Mouse (Mus musculus): ENCODE measurements at regions not wholly inside any gene's neighbourhood (a gene's known extent, or its start where the extent isn't known, plus 50 kb on each side); places are given as distances from the start of the nearest gene placed in this dataset.

DNA sequence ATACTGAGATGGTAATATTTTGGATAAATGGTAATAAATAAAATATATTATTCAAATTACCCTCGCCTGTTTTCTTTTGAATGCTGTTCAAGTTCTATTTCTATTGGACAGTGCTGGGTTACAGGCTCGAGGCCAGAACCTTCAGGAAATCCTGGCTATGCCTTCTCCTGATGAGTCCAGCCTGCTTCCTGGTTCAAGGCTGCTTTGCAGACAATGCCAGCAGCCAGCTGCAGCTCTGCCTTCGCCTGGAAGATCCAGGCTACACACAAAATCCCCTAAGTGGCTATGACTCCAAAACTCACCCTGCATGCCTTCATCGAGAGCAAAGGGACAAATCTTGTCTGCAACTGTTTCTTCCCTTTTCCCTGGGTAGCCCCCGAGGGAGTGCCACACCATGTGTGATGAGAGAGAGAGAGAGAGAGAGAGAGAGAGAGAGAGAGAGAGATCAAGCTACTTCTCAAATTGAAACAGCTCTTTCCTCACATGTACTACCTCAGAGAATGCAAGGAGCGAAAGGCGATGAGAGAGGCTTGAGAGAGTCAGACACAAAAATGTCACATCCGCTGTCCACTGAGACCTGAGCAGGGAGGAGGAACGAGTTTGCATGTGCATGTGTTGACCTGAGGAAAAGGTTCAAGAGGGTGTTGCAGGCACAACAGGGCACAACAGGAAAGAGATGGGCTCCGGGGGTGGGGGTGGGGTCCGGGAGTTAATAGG, 319.7 kb downstream of the Bcor start:
- Histone ChIP-seq H3K27ac (no peak overlapping the region), H3K9ac (no peak overlapping the region), H3K4me3 (no peak overlapping the region), H3K9me3 (replicated peaks) (no peaks in the 10 kb centered on the region), H3K4me1 (peaks cover 6% of the 10 kb centered on the region; the same call in 1 of the 2 replicates), H3K36me3 (ENCODE audit: poor library complexity, severe bottlenecking) (no peaks in the 10 kb centered on the region), H3K27me3 (no peaks in the 10 kb centered on the region), H3K4me2 (no peak overlapping the region)
- 68% methylated on average over 11 of the region's 11 CpGs for WGBS
- ATAC-seq = no peak

DNA sequence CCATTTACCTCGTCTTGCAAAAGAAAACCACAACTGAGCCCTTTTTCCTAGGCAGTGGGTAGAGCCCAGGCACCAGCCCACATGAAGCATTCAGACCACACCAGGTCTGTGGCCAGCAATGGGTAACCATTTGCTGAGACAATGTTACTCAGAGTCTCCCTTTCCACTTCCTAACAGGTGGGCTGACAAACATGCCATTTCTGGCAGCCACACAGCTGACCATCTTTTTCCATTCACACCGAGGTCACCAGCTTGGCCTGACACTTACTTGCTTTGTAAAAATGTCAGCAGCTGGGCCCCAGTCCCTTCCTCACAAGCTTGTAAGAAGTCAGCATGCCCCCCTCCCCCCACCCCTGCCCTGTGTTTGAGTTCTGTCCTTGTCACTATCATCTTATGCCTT, 314.6 kb downstream of the Bcor start:
- no peak overlapping the region for H3K9ac ChIP-seq
- H3K4me1 ChIP-seq = no peaks in the 10 kb centered on the region
- 67% methylated on average over 2 of the region's 2 CpGs for WGBS
- H3K36me3 ChIP-seq (ENCODE audit: poor library complexity, severe bottlenecking) = no peaks in the 10 kb centered on the region
- no peaks in the 10 kb centered on the region for H3K27me3 ChIP-seq
- no peak for ATAC-seq
- H3K9me3 ChIP-seq (replicated peaks) = no peaks in the 10 kb centered on the region
- H3K4me3 ChIP-seq = no peak overlapping the region
- no peak overlapping the region for H3K27ac ChIP-seq
- H3K4me2 ChIP-seq = no peak overlapping the region

DNA sequence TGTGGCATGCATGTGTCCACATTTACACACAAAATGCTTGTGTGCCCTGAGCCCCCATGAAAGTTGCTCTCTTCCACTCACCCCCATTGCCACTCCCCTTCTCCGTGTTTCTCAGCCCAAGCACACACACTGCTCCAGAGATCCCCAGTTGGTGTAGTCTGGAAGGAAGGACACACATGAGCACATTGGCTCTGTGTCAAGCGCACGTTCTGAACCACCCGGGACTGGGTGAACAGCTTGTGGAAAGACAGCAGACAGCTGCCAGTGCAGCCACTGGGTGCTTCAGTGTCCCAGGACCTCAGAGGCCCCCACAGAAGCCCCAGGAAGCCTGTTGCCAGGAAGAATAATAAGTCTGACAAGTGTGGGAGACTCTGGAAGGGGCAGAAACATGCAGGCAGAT, 304.2 kb downstream of the Bcor start:
- ATAC-seq = no peak
- Histone ChIP-seq H3K36me3 (ENCODE audit: poor library complexity, severe bottlenecking) (no peaks in the 10 kb centered on the region), H3K9ac (no peak overlapping the region), H3K27ac (no peak overlapping the region), H3K9me3 (replicated peaks) (no peaks in the 10 kb centered on the region), H3K4me3 (no peak overlapping the region), H3K4me1 (peaks cover 8% of the 10 kb centered on the region; the same call in 1 of the 2 replicates), H3K4me2 (no peak overlapping the region), H3K27me3 (peaks cover 34% of the 10 kb centered on the region; the same call in 1 of the 2 replicates)
- 57% methylated on average over 4 of the region's 4 CpGs for WGBS

DNA sequence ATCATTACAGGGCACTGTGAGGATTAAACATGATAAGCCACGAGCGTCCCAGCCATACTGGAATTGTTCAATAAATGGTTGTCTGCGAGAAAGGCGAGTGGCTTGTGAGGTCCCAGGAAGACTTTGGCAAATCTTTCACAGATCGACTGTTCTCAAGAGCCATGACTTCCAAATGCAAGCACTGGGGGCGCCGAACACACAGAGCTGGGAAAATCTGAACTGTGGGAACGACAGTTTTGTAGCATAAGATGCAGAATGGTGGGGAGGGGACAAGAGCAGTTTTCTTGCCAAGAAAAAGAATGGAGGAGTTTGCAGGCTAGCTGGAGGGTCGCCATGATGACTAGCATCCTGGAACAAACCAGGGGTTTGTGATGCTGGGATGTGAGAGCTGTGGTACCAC, 300.8 kb downstream of the Bcor start:
- peaks cover 44% of the 10 kb centered on the region for H3K27me3 ChIP-seq
- no peak for ATAC-seq

DNA sequence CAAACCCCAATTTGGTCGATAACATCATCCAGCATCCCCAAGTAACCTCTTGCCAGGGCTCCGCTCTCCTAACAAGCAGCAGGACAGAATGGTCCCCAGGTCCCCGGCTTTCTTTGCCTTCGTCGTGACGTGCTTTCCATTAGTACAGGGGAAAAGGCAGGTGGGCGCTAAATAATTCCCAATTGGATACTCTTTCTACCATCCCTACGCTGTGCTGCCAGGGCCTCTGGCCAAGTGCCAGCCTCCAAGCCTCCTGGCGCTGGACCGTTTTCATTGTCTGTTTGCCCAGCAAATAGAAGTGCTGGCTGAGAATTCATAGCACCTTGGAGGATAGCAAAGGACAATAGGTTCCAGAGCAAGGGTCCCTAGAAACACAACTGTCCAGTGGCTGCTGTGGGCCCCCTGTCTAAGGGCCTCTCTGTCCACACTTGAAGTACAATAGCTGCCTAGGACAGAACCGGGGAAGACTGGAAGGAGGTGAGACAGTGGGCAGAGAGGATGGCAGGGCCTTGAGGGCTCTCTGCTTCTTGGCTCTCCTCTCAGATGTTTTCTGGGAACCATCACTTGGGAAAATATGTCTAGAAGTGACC, 298.9 kb downstream of the Bcor start:
- H3K27me3 ChIP-seq = peaks cover 50% of the 10 kb centered on the region
- WGBS = 32% methylated on average over 11 of the region's 11 CpGs
- H3K4me2 ChIP-seq = no peak overlapping the region
- H3K4me1 ChIP-seq = peaks cover 21% of the 10 kb centered on the region
- H3K27ac ChIP-seq = no peak overlapping the region
- peak; percentile 27; the same call in 1 of the 2 replicates for ATAC-seq
- H3K36me3 ChIP-seq (ENCODE audit: poor library complexity, severe bottlenecking) = no peaks in the 10 kb centered on the region
- no peak overlapping the region for H3K9ac ChIP-seq
- no peak overlapping the region for H3K4me3 ChIP-seq
- H3K9me3 ChIP-seq (replicated peaks) = no peaks in the 10 kb centered on the region

More for the DNA sequence above, 300.8 kb downstream of the Bcor start:
- no peak overlapping the region for H3K4me2 ChIP-seq
- no peaks in the 10 kb centered on the region for H3K9me3 ChIP-seq (replicated peaks)
- H3K9ac ChIP-seq = no peak overlapping the region
- peaks cover 21% of the 10 kb centered on the region for H3K4me1 ChIP-seq
- 56% methylated on average over 9 of the region's 9 CpGs for WGBS
- H3K4me3 ChIP-seq = no peak overlapping the region
- H3K36me3 ChIP-seq (ENCODE audit: poor library complexity, severe bottlenecking) = no peaks in the 10 kb centered on the region
- H3K27ac ChIP-seq = no peak overlapping the region

DNA sequence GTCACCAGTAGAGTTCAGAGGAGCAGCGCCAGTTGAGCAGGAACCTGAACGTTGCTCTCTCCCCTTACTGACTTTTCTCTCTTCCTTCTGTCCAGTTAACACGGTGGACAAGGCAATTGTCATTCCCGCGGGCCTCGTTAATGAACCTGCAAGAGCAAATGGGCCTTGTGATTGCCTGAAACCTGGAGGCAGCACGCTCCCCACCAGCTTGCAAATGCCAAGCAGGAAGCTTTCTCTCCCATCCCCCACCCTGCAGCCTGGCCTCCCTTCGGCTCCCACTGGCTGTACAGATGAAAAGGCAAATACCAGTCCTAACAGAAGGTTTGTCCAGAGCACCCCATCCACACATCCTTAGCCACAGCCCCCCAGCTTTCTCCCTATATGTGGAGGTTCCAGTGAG, 298.3 kb downstream of the Bcor start:
- H3K9me3 ChIP-seq (replicated peaks) = no peaks in the 10 kb centered on the region
- no peak overlapping the region for H3K4me3 ChIP-seq
- peaks cover 47% of the 10 kb centered on the region for H3K27me3 ChIP-seq
- H3K27ac ChIP-seq = no peak overlapping the region
- H3K4me2 ChIP-seq = no peak overlapping the region
- H3K9ac ChIP-seq = no peak overlapping the region
- ATAC-seq = no peak
- 20% methylated on average over 4 of the region's 8 CpGs for WGBS
- H3K36me3 ChIP-seq (ENCODE audit: poor library complexity, severe bottlenecking) = no peaks in the 10 kb centered on the region
- peaks cover 21% of the 10 kb centered on the region for H3K4me1 ChIP-seq

DNA sequence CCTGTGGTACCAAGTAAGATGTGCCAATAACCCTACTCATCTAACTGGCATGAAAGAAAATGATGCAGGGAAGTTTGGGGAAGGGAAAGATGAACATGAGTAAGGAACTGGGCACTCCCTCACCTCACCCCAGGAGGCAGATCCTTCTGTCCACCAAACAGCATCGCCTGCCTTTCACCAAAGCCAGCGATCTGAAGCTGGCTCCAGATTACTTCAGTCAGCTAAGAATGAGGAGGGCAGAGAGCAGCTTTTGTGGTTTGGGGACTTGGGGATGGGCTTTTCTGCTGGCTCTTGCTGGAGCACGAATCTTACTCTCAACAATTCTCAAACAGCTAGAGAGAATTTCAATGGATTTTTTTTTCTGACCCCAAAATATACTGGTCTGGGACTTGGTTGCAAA, 297.0 kb downstream of the Bcor start:
- H3K4me1 ChIP-seq = peaks cover 21% of the 10 kb centered on the region
- ATAC-seq = no peak
- H3K9ac ChIP-seq = no peak overlapping the region
- H3K27ac ChIP-seq = no peak overlapping the region
- H3K4me2 ChIP-seq = no peak overlapping the region
- peaks cover 39% of the 10 kb centered on the region for H3K27me3 ChIP-seq
- no peak overlapping the region for H3K4me3 ChIP-seq
- no peaks in the 10 kb centered on the region for H3K9me3 ChIP-seq (replicated peaks)
- no peaks in the 10 kb centered on the region for H3K36me3 ChIP-seq (ENCODE audit: poor library complexity, severe bottlenecking)
- 14% methylated on average over 3 of the region's 3 CpGs for WGBS

DNA sequence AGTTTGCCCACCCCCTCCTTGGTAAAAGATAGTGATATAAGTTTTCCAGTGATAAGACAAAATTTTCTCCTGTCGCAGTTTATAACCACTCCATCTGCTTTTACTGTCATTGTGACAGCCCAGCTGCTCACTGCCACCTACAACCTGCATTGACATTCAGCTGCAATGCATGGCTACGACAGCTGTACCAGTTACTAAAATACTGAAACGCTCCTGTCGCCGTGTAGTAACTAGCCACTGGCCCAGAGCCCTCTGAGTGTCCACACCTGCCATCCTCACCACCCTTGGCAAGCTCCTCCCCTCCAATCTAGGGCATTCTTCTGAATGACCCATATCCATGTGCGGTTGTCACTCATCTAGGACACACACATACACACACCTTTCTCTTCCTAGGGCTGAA, 286.2 kb downstream of the Bcor start:
- no peak for ATAC-seq
- Histone ChIP-seq H3K9ac (no peak overlapping the region), H3K27me3 (no peaks in the 10 kb centered on the region), H3K27ac (no peak overlapping the region), H3K4me3 (no peak overlapping the region), H3K9me3 (replicated peaks) (no peaks in the 10 kb centered on the region), H3K36me3 (ENCODE audit: poor library complexity, severe bottlenecking) (no peaks in the 10 kb centered on the region), H3K4me2 (no peak overlapping the region), H3K4me1 (no peaks in the 10 kb centered on the region)
- WGBS = 79% methylated on average over 6 of the region's 6 CpGs

DNA sequence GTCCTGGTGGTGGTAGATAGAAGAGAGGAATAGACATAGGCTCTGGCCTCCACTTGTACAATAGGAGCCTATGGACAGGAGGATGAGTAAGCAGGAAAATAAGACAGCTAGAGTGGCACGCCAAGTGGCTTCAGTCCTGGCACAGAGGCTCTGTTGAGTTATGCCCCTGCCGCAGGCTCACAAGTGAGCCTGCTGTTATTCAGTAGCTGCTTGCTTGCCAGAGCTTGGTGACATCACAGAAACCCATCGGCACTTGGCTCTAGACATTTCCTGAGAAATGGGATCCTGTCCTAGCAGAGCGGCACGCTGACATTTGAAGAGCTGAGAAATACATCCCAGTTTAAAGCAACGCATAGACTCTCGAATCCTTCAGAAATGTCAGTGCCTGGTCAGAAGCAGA, 283.5 kb downstream of the Bcor start:
- Histone ChIP-seq H3K27me3 (no peaks in the 10 kb centered on the region), H3K36me3 (ENCODE audit: poor library complexity, severe bottlenecking) (no peaks in the 10 kb centered on the region), H3K4me1 (no peaks in the 10 kb centered on the region), H3K4me3 (no peak overlapping the region), H3K4me2 (no peak overlapping the region), H3K9ac (no peak overlapping the region), H3K9me3 (replicated peaks) (no peaks in the 10 kb centered on the region), H3K27ac (no peak overlapping the region)
- ATAC-seq = no peak
- 92% methylated on average over 7 of the region's 7 CpGs for WGBS

DNA sequence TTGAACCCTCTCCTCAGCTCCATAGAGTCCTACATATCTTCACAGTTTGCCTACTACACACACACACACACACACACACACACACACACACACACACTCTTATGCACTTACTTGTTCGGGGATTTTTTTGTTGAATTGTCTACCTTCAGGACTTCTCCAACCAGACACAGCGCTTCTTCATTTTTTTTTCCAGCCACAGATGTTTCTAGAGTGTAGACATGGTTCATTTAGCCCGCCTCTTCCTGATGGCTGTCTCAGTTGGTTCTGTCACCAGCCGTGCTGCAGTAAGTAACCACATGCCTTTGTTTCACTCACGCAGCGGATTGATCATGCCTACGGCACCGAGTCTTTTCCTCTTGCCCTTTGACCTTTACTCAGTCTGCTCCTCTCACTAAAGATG, 282.1 kb downstream of the Bcor start:
- H3K4me3 ChIP-seq = no peak overlapping the region
- no peaks in the 10 kb centered on the region for H3K4me1 ChIP-seq
- no peak overlapping the region for H3K27ac ChIP-seq
- H3K9ac ChIP-seq = no peak overlapping the region
- WGBS = 79% methylated on average over 8 of the region's 8 CpGs
- H3K36me3 ChIP-seq (ENCODE audit: poor library complexity, severe bottlenecking) = no peaks in the 10 kb centered on the region
- H3K27me3 ChIP-seq = no peaks in the 10 kb centered on the region
- no peaks in the 10 kb centered on the region for H3K9me3 ChIP-seq (replicated peaks)
- ATAC-seq = no peak
- no peak overlapping the region for H3K4me2 ChIP-seq

DNA sequence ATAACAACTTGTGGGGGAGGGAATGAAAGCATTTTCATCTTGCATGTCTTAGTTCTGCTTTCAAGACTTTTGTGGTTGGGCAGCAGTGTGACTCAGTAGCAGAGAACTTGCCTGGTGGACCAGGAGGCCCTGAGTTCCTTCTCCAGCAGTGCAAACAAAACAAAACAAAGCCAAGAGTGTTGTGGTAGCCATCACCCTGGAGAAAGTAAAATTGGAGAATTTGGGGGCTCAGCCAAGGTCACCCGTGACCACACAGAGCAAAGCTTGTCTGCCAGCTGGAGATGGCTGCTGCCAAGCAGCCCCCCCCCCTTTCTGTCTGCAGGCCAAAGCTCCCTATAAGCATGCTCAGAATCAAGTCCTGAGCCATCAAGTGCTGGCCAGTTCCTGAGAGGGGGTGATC, 279.2 kb downstream of the Bcor start:
- no peaks in the 10 kb centered on the region for H3K27me3 ChIP-seq
- H3K4me2 ChIP-seq = no peak overlapping the region
- ATAC-seq = no peak
- H3K36me3 ChIP-seq (ENCODE audit: poor library complexity, severe bottlenecking) = no peaks in the 10 kb centered on the region
- H3K9me3 ChIP-seq (replicated peaks) = no peaks in the 10 kb centered on the region
- H3K4me1 ChIP-seq = no peaks in the 10 kb centered on the region
- 71% methylated on average over 1 of the region's 1 CpGs for WGBS
- H3K9ac ChIP-seq = no peak overlapping the region
- H3K4me3 ChIP-seq = no peak overlapping the region
- no peak overlapping the region for H3K27ac ChIP-seq

DNA sequence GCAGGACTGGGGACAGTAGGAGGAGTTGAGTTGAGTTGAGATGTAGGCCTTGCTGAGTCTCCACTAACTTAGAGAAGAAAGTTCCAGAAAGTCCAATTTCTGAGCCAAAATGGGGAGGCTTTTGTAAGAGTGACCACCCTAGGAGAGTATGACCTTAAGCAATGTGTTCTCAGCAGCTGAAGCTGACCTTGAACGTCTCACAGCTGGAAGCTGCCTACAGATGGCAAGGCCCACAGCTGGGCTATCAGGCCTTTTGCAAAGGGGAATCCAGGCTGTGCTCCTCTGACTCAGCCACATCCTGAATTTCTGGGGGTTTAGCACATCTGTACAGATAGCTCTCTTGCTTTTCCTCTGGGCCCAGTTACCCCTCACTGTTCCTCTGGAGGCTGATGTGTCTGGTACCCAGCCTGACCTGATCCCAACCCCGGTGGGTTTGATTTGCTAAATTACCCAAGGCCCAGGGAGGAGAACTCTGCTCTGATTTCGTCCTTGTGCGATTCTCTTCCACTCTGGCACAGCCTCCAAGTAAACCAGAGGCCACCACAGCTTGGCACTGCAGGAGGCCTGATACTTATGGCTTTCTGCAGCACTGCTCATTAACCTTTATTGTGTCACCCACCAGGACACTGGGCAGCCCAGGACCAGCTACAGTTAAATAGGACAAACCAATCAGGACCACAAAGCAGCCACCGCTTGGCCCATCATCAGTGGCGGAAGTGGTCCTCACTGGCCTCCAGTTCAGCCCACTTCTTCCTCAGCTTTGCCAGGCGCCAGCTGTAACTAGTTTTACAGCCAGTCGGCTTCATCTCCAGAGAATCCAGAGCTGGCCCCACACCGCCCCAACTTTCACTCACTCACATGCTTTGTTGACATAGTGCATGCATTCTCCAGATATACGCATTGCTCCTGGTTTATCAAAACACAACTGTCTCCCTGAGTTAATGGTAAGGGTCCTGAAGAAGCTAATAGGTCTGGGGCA, 276.1 kb downstream of the Bcor start:
- Histone ChIP-seq H3K27ac (no peak overlapping the region), H3K9ac (no peak overlapping the region), H3K4me2 (no peak overlapping the region), H3K27me3 (no peaks in the 10 kb centered on the region), H3K4me3 (no peak overlapping the region), H3K4me1 (no peaks in the 10 kb centered on the region), H3K9me3 (replicated peaks) (no peaks in the 10 kb centered on the region), H3K36me3 (ENCODE audit: poor library complexity, severe bottlenecking) (no peaks in the 10 kb centered on the region)
- WGBS = 53% methylated on average over 10 of the region's 10 CpGs
- no peak for ATAC-seq

Measured in forebrain, embryonic 13.5 days (tissue).